Mouse (Mus musculus) MEL (cell line): ENCODE measurements around the gene Rlim.

Experiments
- SIN3A ChIP-seq: IDR thresholded peaks from 2 replicates; pipeline ENCODE4 v1.6.1; 2012; ENCODE audit warnings: low read length, improper control_type of control experiment, inconsistent platforms
- SMC3 ChIP-seq: IDR thresholded peaks from 2 replicates; pipeline ENCODE4 v1.6.1; 2011; ENCODE audit warnings: low read depth, low read length, improper control_type of control experiment

- no peak for TF ChIP-seq SMC3
- no peak for TF ChIP-seq SIN3A
These were observed 6.3 kb upstream of the Rlim start for GRCm38 (mm10) chrX:103987215-103987964.
